ENCODE assay signal across 14 mouse cellular contexts in the genomic region with DNA sequence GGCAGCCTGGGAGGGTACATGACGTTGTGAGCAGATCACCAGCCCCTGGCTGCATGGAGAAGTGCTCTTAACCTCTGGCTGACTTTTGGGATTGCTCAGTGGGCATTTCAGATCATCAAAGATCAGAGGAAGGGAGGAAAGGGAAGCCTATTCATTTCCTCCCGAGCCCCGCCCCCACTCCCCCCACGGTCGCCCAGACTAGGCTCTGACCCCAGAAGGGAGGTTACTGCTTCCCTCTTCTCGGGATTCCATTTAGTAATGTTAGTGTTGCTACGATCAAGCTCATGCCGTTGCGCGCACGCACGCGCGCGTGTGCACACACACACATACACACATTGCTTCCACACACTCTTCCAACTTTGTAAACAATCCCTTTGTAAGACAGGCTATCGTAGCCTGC. TPM values are rescaled to one million over a fixed set of nuclear protein-coding genes. Genes with fewer than 3 reads are reported as not detected.
DNase-seq lines count a peak whose midpoint lies in the region; ATAC-seq and TF ChIP-seq lines count a peak whose summit lies in the region.
"Had no signal": no experiment of that assay in that cellular context is flagged by ENCODE, and none has a peak within 500 bp of the region (broad histone marks: within the 10 kb centered on the region; RNA-seq: fewer than 3 reads in every experiment).

No protein-coding gene starts in this region.

- no peaks in the 10 kb centered on the region for H3K36me3 ChIP-seq in kidney, adult 2 months (ENCODE audit: control insufficient read depth, insufficient read depth, low read length)
- no peaks in the 10 kb centered on the region for H3K36me3 ChIP-seq in E14TG2a.4 (ENCODE audit: insufficient read depth, low read length)
- H3K36me3 ChIP-seq: forebrain, embryonic 12.5 days; midbrain, embryonic 15.5 days had no signal

- TF ChIP-seq CTCF in kidney, adult 2 months (conservative IDR thresholded peaks at IDR 0.05; ENCODE audit: insufficient read depth, insufficient read length, low read depth, low read length), result no peak
- no peak for TF ChIP-seq CTCF in E14TG2a.4 (conservative IDR thresholded peaks at IDR 0.05; ENCODE audit: low read length)

- H3K27ac ChIP-seq in kidney, adult 2 months (ENCODE audit: insufficient read depth, low read depth, low read length), result no peak overlapping the region
- H3K27ac ChIP-seq: forebrain, embryonic 12.5 days; midbrain, embryonic 15.5 days had no signal

- peak; percentile 46 for DNase-seq in kidney, adult 2 months
- DNase-seq in kidney, adult 18-20 months, result no peak
- peak; percentile 51 for DNase-seq in kidney, postnatal 14 days
- DNase-seq in lung, postnatal 36 days, result peak; percentile 71
- no peak for DNase-seq in urinary bladder, postnatal 4 days (ENCODE audit: low spot score in 2 of 2)
- DNase-seq: cerebellum, postnatal 36 days; gastrocnemius, postnatal 14 days; heart, postnatal 36 days; left cerebral cortex, postnatal 4 days had no signal

- peaks cover 14% of the 10 kb centered on the region for H3K4me1 ChIP-seq in kidney, adult 2 months (ENCODE audit: control insufficient read depth, insufficient read depth, low read length)
- H3K4me1 ChIP-seq in E14TG2a.4 (replicated peaks; ENCODE audit: low read depth, low read length), result peaks cover 46% of the 10 kb centered on the region

- ATAC-seq in megakaryocyte-erythroid progenitor cell, adult 5-6 weeks (replicated peaks; ENCODE audit: low FRiP score, low TSS enrichment, poor library complexity, severe bottlenecking), result no peak
- no peak for ATAC-seq in CD4-positive, CD25-positive, alpha-beta regulatory T cell, adult 4 months
- ATAC-seq: midbrain, embryonic 15.5 days had no signal

- H3K27me3 ChIP-seq in kidney, adult 2 months (replicated peaks; ENCODE audit: control insufficient read depth, insufficient read depth, low read length), result no peaks in the 10 kb centered on the region
- no peaks in the 10 kb centered on the region; the same call in 1 of the 2 replicates for H3K27me3 ChIP-seq in E14TG2a.4 (ENCODE audit: insufficient read depth, low read length)
- H3K27me3 ChIP-seq: forebrain, embryonic 12.5 days; midbrain, embryonic 15.5 days had no signal

- H3K4me3 ChIP-seq in kidney, adult 2 months (ENCODE audit: insufficient read depth, low read depth, low read length), result no peak overlapping the region
- H3K4me3 ChIP-seq in E14TG2a.4 (replicated peaks; ENCODE audit: low read length), result peak overlapping the region; percentile 43
- H3K4me3 ChIP-seq: forebrain, embryonic 12.5 days; midbrain, embryonic 15.5 days had no signal

- no peak for TF ChIP-seq POLR2A in kidney, adult 2 months (IDR thresholded peaks at IDR 0.05; ENCODE audit: low read depth, low read length)

- no peaks in the 10 kb centered on the region for H3K9me3 ChIP-seq in E14TG2a.4 (ENCODE audit: low read length)
- H3K9me3 ChIP-seq: forebrain, embryonic 12.5 days; midbrain, embryonic 15.5 days had no signal

- 32% methylated on average over 16 of the region's 16 CpGs for WGBS in kidney, adult 2 months

RNA-seq across cellular contexts. Expression of a gene that starts 42.0 kb away (rescaled TPM):
- 90.0 and 93.3 TPM in 2 replicates for polyA plus RNA-seq in kidney, adult 2 months (2012; rRNA removed)
- total RNA-seq in megakaryocyte-erythroid progenitor cell, adult 5-6 weeks (2014; fragmentation: Nextera tagmentation), result 13.8 and 29.4 TPM in 2 replicates
- total RNA-seq in megakaryocyte-erythroid progenitor cell, adult 5-6 weeks (2017), result 71.6 and 81.5 TPM in 2 replicates
- 100 to 1,000 TPM; 643 to 660 TPM for polyA plus RNA-seq in CD4-positive, CD25-positive, alpha-beta regulatory T cell, adult 4 months (2017; shearing (Covaris generic))

Comparison
In these comparisons a context has a peak if more than half of its experiments do, and no peak if none do; other contexts are left out.
1. DNase-seq: peak in kidney, adult 2 months (single experiment), kidney, postnatal 14 days (single experiment) and lung, postnatal 36 days (single experiment); none in kidney, adult 18-20 months (single experiment) and urinary bladder, postnatal 4 days (0 of 2).